Mouse (Mus musculus) liver, postnatal 0 days (tissue): ENCODE measurements around the gene Ttc28.

Experiments used
- CTCF ChIP-seq: sonication (generic); IDR thresholded peaks from 2 replicates; pipeline ENCODE4 v1.5.1; 2016; ENCODE audit warnings: antibody characterized with exemption, low read depth
- EP300 ChIP-seq: IDR thresholded peaks from 2 replicates; pipeline ENCODE4 v1.6.1; 2016; ENCODE audit warnings: antibody characterized with exemption, low read depth, mild to moderate bottlenecking

GRCm38 (mm10) chr5:111158266-111158665 lies 278.7 kb downstream of the Ttc28 start:
- TF ChIP-seq EP300 (no peak), CTCF (no peak)
